Mouse (Mus musculus): ENCODE results near the gene Itpka. TPM values are rescaled to one million over a fixed set of nuclear protein-coding genes. Genes with fewer than 3 reads are reported as not detected.

The Itpka gene
- polyA plus RNA-seq, 1 experiment from 2014 or later, result 0.97 TPM

DNA sequence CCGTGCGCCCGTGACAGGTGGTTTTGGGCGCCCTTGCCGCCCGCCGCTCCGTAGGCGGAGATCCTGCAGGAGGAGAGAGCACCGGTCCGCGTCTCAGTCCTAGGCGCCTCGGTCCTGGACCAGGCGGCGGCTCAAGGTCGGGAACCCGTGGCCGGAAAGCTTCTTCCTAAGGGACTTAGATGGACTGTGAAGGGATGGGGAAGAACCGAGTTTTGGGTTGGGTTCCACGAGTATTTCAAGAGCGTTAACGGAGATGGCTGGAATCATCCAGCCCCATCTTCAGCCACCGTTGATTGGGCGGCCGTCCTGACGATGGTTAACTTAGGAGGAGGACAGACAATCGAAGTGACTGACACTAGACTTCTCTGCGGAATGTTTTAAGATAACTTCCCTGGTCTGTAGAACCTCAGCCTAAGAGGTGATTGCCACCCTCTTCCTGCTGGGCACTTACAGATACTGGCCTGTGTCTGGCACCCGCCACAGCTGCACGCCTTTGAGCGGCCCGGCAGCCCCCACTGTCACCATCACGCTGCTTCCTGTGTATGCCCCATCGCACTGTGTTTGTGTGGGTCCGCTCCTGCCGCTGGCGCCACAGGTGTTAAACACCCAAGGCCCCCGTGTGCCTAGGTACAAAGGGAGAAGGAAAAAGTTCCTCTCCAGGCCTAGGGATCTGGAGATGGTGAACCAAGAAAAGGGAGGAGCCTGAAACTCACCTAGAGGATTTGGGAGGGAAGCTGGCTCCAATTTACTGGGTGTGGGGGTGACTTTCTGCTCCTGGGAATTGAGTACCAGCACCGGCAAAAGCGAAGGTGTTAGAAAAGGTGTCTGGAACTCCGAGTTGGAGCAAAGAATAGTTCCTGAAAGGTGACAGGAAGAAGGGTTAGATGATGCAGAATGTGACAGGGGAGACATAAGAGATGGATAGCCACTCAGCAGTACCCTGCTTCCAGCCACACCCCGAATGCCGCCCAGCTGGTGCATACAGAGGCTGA, 17.0 kb downstream of the Itpka start:
- Histone ChIP-seq H3K4me3 (peak overlapping the region; percentile 66), H3K36me3 (peaks cover 8% of the 10 kb centered on the region), H3K4me2 (replicated peaks) (peak overlapping the region; percentile 100), H3K9me3 (no peaks in the 10 kb centered on the region), H3K27me3 (peaks cover 70% of the 10 kb centered on the region), H3K9ac (replicated peaks) (peak overlapping the region; percentile 65), H3K4me1 (peaks cover 17% of the 10 kb centered on the region), H3K27ac (replicated peaks) (no peak overlapping the region)
- WGBS, result 6% methylated on average over 44 of the region's 44 CpGs
- ATAC-seq (ENCODE audit: low FRiP score, low read depth), result no peak

DNA sequence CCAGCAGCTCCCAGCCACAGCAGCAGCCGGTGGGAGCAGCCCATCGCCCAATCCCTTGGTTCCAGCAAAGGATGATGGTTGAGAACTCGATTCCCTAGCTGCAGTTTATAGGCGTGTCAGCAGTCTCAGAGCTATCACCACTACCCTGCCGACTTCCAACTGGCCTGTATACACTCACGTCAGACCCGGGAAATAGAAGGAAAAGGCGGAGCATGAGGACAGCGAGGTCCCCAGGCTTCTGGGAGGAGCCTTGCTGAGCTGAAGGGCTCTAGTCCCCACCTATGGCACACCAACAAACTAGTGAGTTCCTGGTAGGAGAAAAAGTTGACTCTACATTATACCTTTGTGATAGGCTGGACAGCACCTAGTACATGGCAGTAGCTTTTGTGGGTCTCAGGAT, 18.1 kb downstream of the Itpka start, which contains the start of gene Ltk:
Gene Ltk (minus strand): TSS at position 181 of the 400 bp plus-strand sequence.
- WGBS, result 13% methylated on average over 9 of the region's 9 CpGs
- Histone ChIP-seq H3K4me2 (replicated peaks) (no peak within 1 kb of the TSS), H3K4me3 (0 out of 2 replicates have a peak within 1 kb of the TSS, but pooled peaks have one; percentile 66), H3K27ac (replicated peaks) (no peak within 1 kb of the TSS), H3K36me3 (peaks cover 19% of the 10 kb centered on the region), H3K4me1 (peaks cover 17% of the 10 kb centered on the region), H3K9ac (replicated peaks) (no peak within 1 kb of the TSS), H3K9me3 (no peaks in the 10 kb centered on the region), H3K27me3 (peaks cover 60% of the 10 kb centered on the region)
- no peak for ATAC-seq (ENCODE audit: low FRiP score, low read depth)

DNA sequence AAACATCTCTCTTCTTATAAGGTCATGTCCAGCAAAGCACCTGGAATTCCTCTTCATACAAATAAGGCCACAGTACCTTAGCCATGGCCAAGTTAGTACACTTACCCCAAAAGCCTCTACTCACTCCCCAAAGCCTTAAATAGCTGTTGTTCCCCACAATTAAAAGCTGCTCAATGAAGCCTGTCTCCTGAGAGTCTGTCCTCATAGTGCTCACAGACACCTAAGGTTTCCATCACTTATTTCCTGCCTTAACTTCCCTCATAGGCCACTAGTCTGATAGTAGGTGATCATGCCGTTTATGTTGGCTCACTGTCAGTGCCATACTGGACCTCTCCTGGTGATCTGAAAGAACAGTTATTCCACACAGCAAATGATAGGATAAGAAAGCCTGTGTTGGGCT, 20.1 kb downstream of the Itpka start:
- 73% methylated on average over 1 of the region's 1 CpGs for WGBS
- Histone ChIP-seq H3K27ac (replicated peaks) (no peak overlapping the region), H3K27me3 (peaks cover 45% of the 10 kb centered on the region), H3K4me2 (replicated peaks) (no peak overlapping the region), H3K4me3 (no peak overlapping the region), H3K4me1 (peaks cover 17% of the 10 kb centered on the region), H3K36me3 (peaks cover 32% of the 10 kb centered on the region), H3K9me3 (no peaks in the 10 kb centered on the region), H3K9ac (replicated peaks) (no peak overlapping the region)
- ATAC-seq (ENCODE audit: low FRiP score, low read depth), result no peak

DNA sequence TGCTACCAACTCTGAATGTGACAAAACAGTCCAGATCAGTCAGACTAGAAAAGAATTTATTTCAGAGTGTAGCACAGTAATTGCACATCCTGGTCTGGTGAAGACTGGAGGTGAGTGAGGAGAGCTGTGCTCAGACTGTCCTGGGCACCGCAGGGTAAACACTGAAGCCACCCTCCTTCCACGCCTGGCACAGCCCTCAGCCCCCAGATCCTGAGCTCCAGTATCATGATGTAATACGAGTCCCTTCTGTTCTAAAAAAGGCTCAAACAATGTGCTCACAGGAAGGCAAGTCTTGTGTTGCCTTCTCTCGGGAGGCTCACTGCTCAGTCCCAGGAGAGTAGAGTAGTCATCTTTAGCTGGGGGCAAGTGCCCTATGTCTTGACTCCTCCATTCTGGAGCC, 21.8 kb downstream of the Itpka start:
- Histone ChIP-seq H3K27me3 (peaks cover 29% of the 10 kb centered on the region), H3K4me2 (replicated peaks) (no peak overlapping the region), H3K36me3 (peaks cover 44% of the 10 kb centered on the region), H3K27ac (replicated peaks) (no peak overlapping the region), H3K9ac (replicated peaks) (no peak overlapping the region), H3K4me1 (peaks cover 1% of the 10 kb centered on the region; the same call in 1 of the 2 replicates), H3K9me3 (no peaks in the 10 kb centered on the region), H3K4me3 (no peak overlapping the region)
- 82% methylated on average over 4 of the region's 4 CpGs for WGBS
- no peak for ATAC-seq (ENCODE audit: low FRiP score, low read depth)

DNA sequence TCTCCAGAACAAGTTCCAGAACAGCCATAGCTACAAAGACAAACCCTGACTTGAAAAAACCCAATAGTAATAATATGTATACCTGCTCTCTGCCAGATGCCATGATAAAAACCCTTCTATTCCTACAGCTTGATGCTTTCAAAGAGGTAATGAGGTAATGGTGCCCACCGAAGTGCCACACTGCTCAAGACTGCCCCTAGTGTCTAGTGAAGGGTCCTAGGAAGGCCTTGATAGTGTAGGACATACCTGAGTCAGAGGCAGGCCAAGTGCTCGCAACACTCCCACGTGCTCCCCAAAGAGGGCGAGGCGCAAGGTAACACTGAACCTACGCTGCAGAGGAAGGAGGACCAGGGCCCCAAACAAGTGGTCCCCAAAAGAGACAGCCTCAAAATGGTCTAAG, 25.1 kb downstream of the Itpka start:
- Histone ChIP-seq H3K27me3 (0 out of 2 replicates have a peak, but pooled peaks cover 2% of the 10 kb centered on the region), H3K36me3 (peaks cover 77% of the 10 kb centered on the region), H3K4me3 (no peak overlapping the region), H3K4me2 (replicated peaks) (no peak overlapping the region), H3K4me1 (no peaks in the 10 kb centered on the region), H3K9me3 (no peaks in the 10 kb centered on the region), H3K27ac (replicated peaks) (no peak overlapping the region), H3K9ac (replicated peaks) (no peak overlapping the region)
- 93% methylated on average over 6 of the region's 6 CpGs for WGBS
- no peak for ATAC-seq (ENCODE audit: low FRiP score, low read depth)

DNA sequence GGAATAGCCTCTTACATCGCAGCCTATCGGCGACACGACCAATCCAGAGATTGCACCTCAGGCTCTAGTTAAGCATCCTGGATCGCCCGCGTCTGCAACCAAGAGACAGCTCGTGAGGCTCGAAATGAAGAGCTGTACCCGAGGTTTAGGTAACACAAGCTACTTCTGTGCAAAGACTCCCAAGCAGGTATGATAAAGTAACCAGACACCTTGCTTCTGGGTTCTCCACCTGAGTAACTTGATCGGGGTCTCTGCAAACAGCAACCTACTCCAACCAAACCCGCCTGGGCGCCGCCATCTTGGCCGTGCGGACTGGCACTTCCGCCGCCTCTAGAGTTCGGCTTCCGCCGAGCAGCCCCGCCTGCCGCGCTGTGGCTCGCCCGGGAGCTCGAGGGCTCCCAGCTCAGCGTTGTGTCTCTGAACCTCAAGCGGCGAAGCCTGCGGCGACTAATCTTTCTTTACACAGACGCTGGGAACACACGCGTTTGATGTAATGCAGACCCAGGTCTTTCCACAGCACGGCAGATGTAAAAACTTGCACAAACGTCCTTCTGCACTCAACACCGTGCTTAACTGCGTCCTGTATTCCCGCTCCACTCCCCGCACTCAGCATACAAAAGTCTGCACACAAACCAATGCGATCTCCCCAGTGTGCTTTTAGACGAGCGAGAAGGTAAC, 45.2 kb downstream of the Itpka start, which contains the start of gene Rpap1:
Gene Rpap1 (minus strand): TSS at position 332 of the 678 bp plus-strand sequence.
- Histone ChIP-seq H3K27me3 (0 out of 2 replicates have a peak, but pooled peaks cover 4% of the 10 kb centered on the region), H3K36me3 (peaks cover 14% of the 10 kb centered on the region), H3K9me3 (no peaks in the 10 kb centered on the region), H3K9ac (replicated peaks) (peak within 1 kb of the TSS; percentile 68), H3K27ac (replicated peaks) (peak within 1 kb of the TSS; percentile 86), H3K4me3 (peak within 1 kb of the TSS; percentile 68), H3K4me1 (peaks cover 11% of the 10 kb centered on the region; the same call in 1 of the 2 replicates), H3K4me2 (replicated peaks) (peak within 1 kb of the TSS; percentile 77)
- under 1% methylated on average over 44 of the region's 44 CpGs for WGBS
- peak; percentile 95 for ATAC-seq (ENCODE audit: low FRiP score, low read depth)

DNA sequence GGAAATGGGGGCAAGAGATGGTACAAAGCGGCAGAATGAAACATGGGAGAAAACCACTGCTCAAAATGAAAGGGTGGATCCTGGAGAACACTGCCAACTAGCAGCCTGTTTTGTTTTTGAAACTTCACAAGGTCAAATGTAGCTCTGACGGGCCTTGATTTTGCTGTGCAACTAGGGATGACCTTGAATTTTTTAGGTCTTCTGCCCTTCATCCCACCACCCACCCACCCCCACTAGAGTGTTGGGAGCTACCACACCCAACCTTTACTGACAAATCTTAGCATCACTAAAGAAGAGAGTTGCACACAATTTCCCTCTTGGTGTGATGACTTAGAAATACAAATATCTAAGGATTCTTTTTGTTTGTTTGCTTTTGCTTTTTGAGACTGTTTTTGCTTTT, 47.9 kb downstream of the Itpka start:
- peaks cover 10% of the 10 kb centered on the region for H3K27me3 ChIP-seq
- H3K4me2 ChIP-seq (replicated peaks), result no peak overlapping the region
- no peak overlapping the region for H3K27ac ChIP-seq (replicated peaks)
- 0 out of 2 replicates have a peak, but pooled peaks cover under 1% of the 10 kb centered on the region for H3K36me3 ChIP-seq
- peaks cover 11% of the 10 kb centered on the region; the same call in 1 of the 2 replicates for H3K4me1 ChIP-seq
- no peak overlapping the region for H3K4me3 ChIP-seq
- 84% methylated on average over 2 of the region's 2 CpGs for WGBS
- no peak overlapping the region for H3K9ac ChIP-seq (replicated peaks)
- no peak for ATAC-seq (ENCODE audit: low FRiP score, low read depth)
- H3K9me3 ChIP-seq, result no peaks in the 10 kb centered on the region

DNA sequence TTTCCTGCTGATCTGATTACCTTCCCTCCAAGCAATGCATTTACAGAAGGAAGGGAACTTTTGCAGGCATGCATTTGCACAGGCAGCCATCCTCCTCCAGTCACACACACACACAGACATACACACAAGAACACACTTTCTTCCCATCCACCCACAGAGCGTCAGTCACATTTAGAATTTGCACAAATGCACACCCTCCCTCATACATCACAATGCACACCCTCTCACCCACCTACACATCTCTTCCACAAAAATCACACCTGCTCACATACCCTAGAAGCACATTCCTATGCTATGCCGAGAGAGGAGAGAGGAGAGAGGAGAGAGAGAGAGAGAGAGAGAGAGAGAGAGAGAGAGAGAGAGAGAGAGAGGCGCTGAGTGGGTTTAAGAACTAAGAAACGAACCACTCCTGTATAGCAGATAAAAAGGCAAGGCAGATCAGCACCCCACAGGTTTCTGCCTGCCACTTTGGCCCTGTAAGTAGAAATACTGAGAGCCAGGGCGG, 55.2 kb downstream of the Itpka start, which contains the start of gene Tyro3:
Gene Tyro3 (plus strand): TSS at position 455 of the 505 bp plus-strand sequence.
- no peak for ATAC-seq (ENCODE audit: low FRiP score, low read depth)
- Histone ChIP-seq H3K4me2 (replicated peaks) (no peak within 1 kb of the TSS), H3K9me3 (no peaks in the 10 kb centered on the region), H3K4me3 (no peak within 1 kb of the TSS), H3K9ac (replicated peaks) (no peak within 1 kb of the TSS), H3K27ac (replicated peaks) (no peak within 1 kb of the TSS), H3K27me3 (peaks cover 47% of the 10 kb centered on the region), H3K36me3 (no peaks in the 10 kb centered on the region), H3K4me1 (peaks cover 22% of the 10 kb centered on the region)
- whole genome bisulfite sequencing, result 65% methylated on average over 5 of the region's 5 CpGs

DNA sequence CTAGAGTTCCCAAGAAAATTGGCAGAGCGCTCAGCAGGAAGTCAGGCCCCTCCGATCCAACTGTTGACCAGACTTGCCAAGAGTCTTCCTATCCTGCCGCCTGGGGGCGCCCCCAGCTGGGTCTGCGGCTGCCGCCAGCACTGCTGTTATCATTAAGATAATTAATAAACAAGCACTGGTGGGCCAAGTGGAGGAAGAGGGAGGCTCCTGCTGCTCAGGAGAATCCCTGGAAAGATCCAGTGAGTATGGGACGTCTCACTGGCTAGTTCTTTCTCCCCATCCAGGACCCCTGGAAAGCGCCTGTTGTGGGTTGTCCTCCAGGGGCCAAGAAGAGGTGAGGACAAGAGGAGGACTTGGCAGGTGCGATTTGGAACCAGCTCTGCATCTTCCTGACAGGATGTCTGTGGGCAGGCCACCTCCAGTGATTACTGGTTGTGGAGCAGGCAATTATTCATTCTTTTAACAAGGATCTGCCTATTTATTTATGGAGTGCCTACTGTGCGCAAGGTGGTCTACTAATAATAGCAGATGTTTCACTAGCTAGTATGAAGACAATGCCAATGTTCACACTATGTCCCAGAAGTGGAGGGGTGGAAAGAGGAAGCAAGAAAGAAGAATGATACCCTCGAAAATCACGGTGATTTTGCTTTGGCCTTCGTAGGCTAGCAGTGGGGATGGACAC, 56.2 kb downstream of the Itpka start:
- H3K4me3 ChIP-seq, result no peak overlapping the region; the same call in 1 of the 2 replicates
- H3K27me3 ChIP-seq, result peaks cover 51% of the 10 kb centered on the region
- no peak for ATAC-seq (ENCODE audit: low FRiP score, low read depth)
- H3K9ac ChIP-seq (replicated peaks), result no peak overlapping the region
- no peaks in the 10 kb centered on the region for H3K36me3 ChIP-seq
- WGBS, result 10% methylated on average over 13 of the region's 13 CpGs
- peaks cover 33% of the 10 kb centered on the region for H3K4me1 ChIP-seq
- H3K27ac ChIP-seq (replicated peaks), result no peak overlapping the region
- H3K4me2 ChIP-seq (replicated peaks), result peak overlapping the region; percentile 97; the same call in 1 of the 2 replicates
- no peaks in the 10 kb centered on the region for H3K9me3 ChIP-seq

DNA sequence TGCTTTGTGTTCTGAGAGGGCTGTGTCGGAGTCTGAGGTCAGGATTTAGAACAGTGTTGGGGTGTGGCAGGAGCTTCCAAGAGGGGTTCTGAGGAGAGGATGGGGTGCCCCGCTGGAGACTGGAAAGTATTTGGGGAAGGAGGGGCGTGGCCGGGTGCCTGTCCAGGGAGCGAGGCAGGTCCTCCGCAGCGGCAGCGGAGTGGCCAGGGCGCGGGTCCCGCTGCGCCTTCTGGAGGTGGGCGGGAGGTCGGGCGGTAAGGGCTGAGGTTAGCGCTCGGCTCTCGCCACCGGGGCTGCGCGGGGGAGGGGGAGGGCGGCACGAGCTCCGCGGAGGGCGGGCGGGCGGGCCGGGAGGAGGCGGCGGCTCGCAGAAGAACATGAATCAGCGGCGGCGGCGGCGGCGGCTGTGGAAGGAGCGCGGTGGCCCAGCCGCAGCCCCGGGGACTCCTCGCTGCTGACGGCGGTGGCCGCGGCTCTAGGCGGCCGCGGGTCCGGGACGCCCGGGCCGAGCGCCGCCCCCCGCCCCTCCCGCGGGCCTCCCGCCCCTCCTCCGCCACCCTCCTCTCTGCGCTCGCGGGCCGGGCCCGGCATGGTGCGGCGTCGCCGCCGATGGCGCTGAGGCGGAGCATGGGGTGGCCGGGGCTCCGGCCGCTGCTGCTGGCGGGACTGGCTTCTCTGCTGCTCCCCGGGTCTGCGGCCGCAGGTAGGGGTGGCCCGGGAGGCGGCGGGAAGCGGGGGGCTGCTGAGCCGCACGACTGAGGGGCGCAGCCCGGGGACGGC, 57.2 kb downstream of the Itpka start:
- Histone ChIP-seq H3K4me2 (replicated peaks) (peak overlapping the region; percentile 97), H3K27ac (replicated peaks) (peak overlapping the region; percentile 54), H3K36me3 (no peaks in the 10 kb centered on the region), H3K27me3 (peaks cover 52% of the 10 kb centered on the region), H3K9ac (replicated peaks) (peak overlapping the region; percentile 92), H3K4me1 (peaks cover 43% of the 10 kb centered on the region), H3K4me3 (peak overlapping the region; percentile 75), H3K9me3 (no peaks in the 10 kb centered on the region)
- 0% methylated on average over 38 of the region's 89 CpGs for WGBS
- peak; percentile 66 for ATAC-seq (ENCODE audit: low FRiP score, low read depth)
